Mouse (Mus musculus) olfactory bulb, adult 2 months (tissue): ENCODE data around the gene Rbks.

Experiments used
- CTCF ChIP-seq: fragments of 200-500 bp; IDR thresholded peaks from 2 replicates; pipeline ENCODE4 v1.5.1; 2012; ENCODE audit warnings: low read depth, mild to moderate bottlenecking, low read length, moderate library complexity; ENCODE audit not compliant: insufficient read depth
- POLR2A ChIP-seq: fragments of 200-500 bp; IDR thresholded peaks from 2 replicates; pipeline ENCODE4 v1.6.1; 2012; ENCODE audit warnings: mild to moderate bottlenecking, low read depth, low read length, moderate library complexity; ENCODE audit not compliant: insufficient read depth

GRCm38 (mm10) chr5:31678000-31678399 lies 19.4 kb downstream of the Rbks start:
- TF ChIP-seq CTCF = no peak
- TF ChIP-seq POLR2A = no peak
